Mouse (Mus musculus) bone marrow, adult 2 months (tissue): ENCODE data around the gene Lactbl1.

Experiments
- CTCF ChIP-seq: fragments of 200-500 bp; IDR thresholded peaks from 2 replicates; pipeline ENCODE4 v1.5.1; 2011; ENCODE audit warnings: low read length, control low read depth; ENCODE audit not compliant: control insufficient read depth, insufficient read depth
- POLR2A ChIP-seq: fragments of 200-500 bp; IDR thresholded peaks from 2 replicates; pipeline ENCODE4 v1.6.1; 2011; ENCODE audit warnings: low read depth, mild to moderate bottlenecking, control low read depth, low read length, borderline replicate concordance; ENCODE audit not compliant: control insufficient read depth

DNA sequence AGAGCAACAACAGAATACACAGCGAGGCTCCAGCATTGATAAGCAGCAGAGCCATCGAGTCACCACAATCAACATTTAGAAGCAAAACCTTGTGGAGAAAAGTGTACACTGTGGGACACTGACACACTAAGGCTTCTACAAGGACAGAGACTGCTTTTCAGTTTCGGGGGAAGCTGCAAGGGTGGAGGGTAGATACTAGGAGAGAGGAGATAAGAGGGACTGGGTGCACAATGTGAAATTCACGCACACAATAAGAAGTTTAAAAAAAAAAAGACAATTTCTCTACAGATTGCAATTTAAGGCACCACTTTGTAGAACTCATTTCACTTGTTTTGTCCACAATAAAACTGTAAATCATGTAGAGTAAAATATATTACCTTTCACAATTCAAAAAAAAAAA, 34.4 kb upstream of the Lactbl1 start:
- no peak for TF ChIP-seq CTCF
- no peak for TF ChIP-seq POLR2A
